ENCODE assay signal across 9 mouse cellular contexts in the genomic region with DNA sequence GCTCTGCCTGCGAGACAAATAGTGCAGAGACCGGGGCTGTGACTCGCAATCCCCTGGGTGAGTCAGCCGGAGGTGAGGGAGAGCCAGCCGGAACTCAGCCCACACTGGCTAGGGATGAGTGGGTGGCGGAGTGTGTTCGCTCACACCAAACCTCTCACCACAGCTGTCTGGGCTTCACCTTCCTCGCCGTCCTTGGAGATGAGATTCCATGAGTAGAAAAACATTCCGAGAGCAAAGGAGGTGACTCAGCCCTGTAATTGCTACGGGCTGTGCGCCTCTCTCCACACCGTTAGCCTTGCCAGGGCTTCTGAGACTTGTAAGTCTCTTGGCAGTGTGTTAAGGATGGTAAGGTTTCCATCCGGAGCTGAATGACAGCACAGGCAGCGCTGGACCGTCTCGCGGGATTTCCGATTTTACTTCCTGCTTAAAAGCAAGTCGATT.
DNase-seq lines count a peak whose midpoint lies in the region; ATAC-seq and TF ChIP-seq lines count a peak whose summit lies in the region.
"Had no signal": no experiment of that assay in that cellular context is flagged by ENCODE, and none has a peak within 500 bp of the region (broad histone marks: within the 10 kb centered on the region; RNA-seq: fewer than 3 reads in every experiment).

No protein-coding gene starts in this region.

- H3K27ac ChIP-seq in embryonic facial prominence, embryonic 13.5 days: no peak overlapping the region
- H3K27ac ChIP-seq in heart, embryonic 15.5 days: no peak overlapping the region
- H3K27ac ChIP-seq in stomach, postnatal 0 days (replicated peaks): no peak overlapping the region
- H3K27ac ChIP-seq in thymus, adult 2 months (ENCODE audit: control insufficient read depth, insufficient read depth, low read length): no peak overlapping the region
- H3K27ac ChIP-seq in layer of hippocampus, adult 2 months: no peak overlapping the region
- H3K27ac ChIP-seq in midbrain, embryonic 15.5 days: no peak overlapping the region

- no peak for TF ChIP-seq POLR2A in thymus, adult 2 months (IDR thresholded peaks at IDR 0.05; ENCODE audit: control insufficient read depth, extremely low read depth, insufficient read depth, low read length, poor library complexity)

- H3K4me2 ChIP-seq in embryonic facial prominence, embryonic 13.5 days: 0 out of 2 replicates have a peak overlapping the region, but pooled peaks have one; percentile 5
- H3K4me2 ChIP-seq in heart, embryonic 15.5 days: peak overlapping the region; percentile 49
- H3K4me2 ChIP-seq in stomach, postnatal 0 days (replicated peaks; ENCODE audit: low read depth): no peak overlapping the region
- no peak overlapping the region for H3K4me2 ChIP-seq in midbrain, embryonic 15.5 days

- no peak overlapping the region for H3K4me3 ChIP-seq in embryonic facial prominence, embryonic 13.5 days
- H3K4me3 ChIP-seq in heart, embryonic 15.5 days: peak overlapping the region; percentile 7
- H3K4me3 ChIP-seq in stomach, postnatal 0 days (ENCODE audit: low read depth, low read length): no peak overlapping the region
- H3K4me3 ChIP-seq in thymus, adult 2 months (ENCODE audit: control insufficient read depth, insufficient read depth, low read length): no peak overlapping the region
- H3K4me3 ChIP-seq in layer of hippocampus, adult 2 months: no peak overlapping the region
- no peak overlapping the region for H3K4me3 ChIP-seq in midbrain, embryonic 15.5 days
- H3K4me3 ChIP-seq: megakaryocyte, embryonic 14.5 days had no signal

- H3K4me1 ChIP-seq in embryonic facial prominence, embryonic 13.5 days: 0 out of 2 replicates have a peak, but pooled peaks cover 3% of the 10 kb centered on the region
- H3K4me1 ChIP-seq in heart, embryonic 15.5 days (replicated peaks): no peaks in the 10 kb centered on the region; the same call in 1 of the 2 replicates
- H3K4me1 ChIP-seq in stomach, postnatal 0 days (replicated peaks; ENCODE audit: control insufficient read depth, insufficient read depth): no peaks in the 10 kb centered on the region
- H3K4me1 ChIP-seq in thymus, adult 2 months (replicated peaks; ENCODE audit: control insufficient read depth, insufficient read depth, low read length): no peaks in the 10 kb centered on the region
- no peaks in the 10 kb centered on the region for H3K4me1 ChIP-seq in midbrain, embryonic 15.5 days
- H3K4me1 ChIP-seq: megakaryocyte, embryonic 14.5 days had no signal

- no peaks in the 10 kb centered on the region for H3K36me3 ChIP-seq in embryonic facial prominence, embryonic 13.5 days
- H3K36me3 ChIP-seq in heart, embryonic 15.5 days: no peaks in the 10 kb centered on the region
- H3K36me3 ChIP-seq in stomach, postnatal 0 days (ENCODE audit: control insufficient read depth, insufficient read depth, low read length): no peaks in the 10 kb centered on the region
- H3K36me3 ChIP-seq in thymus, adult 2 months (ENCODE audit: control insufficient read depth, insufficient read depth, low read length): no peaks in the 10 kb centered on the region
- no peaks in the 10 kb centered on the region for H3K36me3 ChIP-seq in midbrain, embryonic 15.5 days (replicated peaks)

- DNase-seq in lung, postnatal 10 days: peak; percentile 23
- no peak for DNase-seq in lung, adult 18-20 months
- DNase-seq in stomach, postnatal 0 days (ENCODE audit: low spot score): no peak
- DNase-seq in thymus, adult 2 months: no peak
- no peak for DNase-seq in layer of hippocampus, adult 2 months (ENCODE audit: low spot score in 2 of 2)

- H3K27me3 ChIP-seq in embryonic facial prominence, embryonic 13.5 days: no peaks in the 10 kb centered on the region
- H3K27me3 ChIP-seq in heart, embryonic 15.5 days: no peaks in the 10 kb centered on the region
- no peaks in the 10 kb centered on the region for H3K27me3 ChIP-seq in stomach, postnatal 0 days (ENCODE audit: control insufficient read depth, insufficient read depth, low read length)
- no peaks in the 10 kb centered on the region for H3K27me3 ChIP-seq in thymus, adult 2 months (ENCODE audit: control insufficient read depth, insufficient read depth, low read length)
- no peaks in the 10 kb centered on the region for H3K27me3 ChIP-seq in midbrain, embryonic 15.5 days (replicated peaks)

- no peak overlapping the region for H3K9ac ChIP-seq in embryonic facial prominence, embryonic 13.5 days
- 0 out of 2 replicates have a peak overlapping the region, but pooled peaks have one; percentile 11 for H3K9ac ChIP-seq in heart, embryonic 15.5 days
- no peak overlapping the region for H3K9ac ChIP-seq in stomach, postnatal 0 days (ENCODE audit: low read length)
- no peak overlapping the region for H3K9ac ChIP-seq in midbrain, embryonic 15.5 days

- no peak for TF ChIP-seq CTCF in stomach, postnatal 0 days (IDR thresholded peaks at IDR 0.05; ENCODE audit: low read depth)
- TF ChIP-seq CTCF in thymus, adult 2 months (IDR thresholded peaks at IDR 0.05; ENCODE audit: borderline replicate concordance, control insufficient read depth, extremely low read depth, insufficient read depth, low read length, poor library complexity): no peak
- no peak for TF ChIP-seq CTCF in layer of hippocampus, adult 2 months (conservative IDR thresholded peaks at IDR 0.05)

- 73% methylated on average over 20 of the region's 20 CpGs for WGBS in embryonic facial prominence, embryonic 13.5 days
- 48% methylated on average over 20 of the region's 20 CpGs for WGBS in heart, embryonic 15.5 days
- whole genome bisulfite sequencing in stomach, postnatal 0 days: 71% methylated on average over 20 of the region's 20 CpGs
- WGBS in thymus, adult 2 months: 89% methylated on average over 20 of the region's 20 CpGs
- 83% methylated on average over 20 of the region's 20 CpGs for WGBS in midbrain, embryonic 15.5 days

- no peak for ATAC-seq in embryonic facial prominence, embryonic 13.5 days (ENCODE audit: insufficient number of reproducible peaks, insufficient read depth, low FRiP score, low TSS enrichment, low read depth)
- ATAC-seq in heart, embryonic 15.5 days (replicated peaks; ENCODE audit: insufficient number of reproducible peaks, insufficient read depth, low FRiP score, low read depth): no peak
- peak; percentile 21; the same call in 1 of the 2 replicates for ATAC-seq in stomach, postnatal 0 days (ENCODE audit: low FRiP score, low TSS enrichment)
- no peak for ATAC-seq in midbrain, embryonic 15.5 days (replicated peaks)

- TF ChIP-seq EP300 in stomach, postnatal 0 days (optimal IDR thresholded peaks at IDR 0.05): no peak

- no peaks in the 10 kb centered on the region for H3K9me3 ChIP-seq in embryonic facial prominence, embryonic 13.5 days
- no peaks in the 10 kb centered on the region for H3K9me3 ChIP-seq in heart, embryonic 15.5 days (replicated peaks)
- H3K9me3 ChIP-seq in stomach, postnatal 0 days (ENCODE audit: control insufficient read depth, low read length): no peaks in the 10 kb centered on the region
- no peaks in the 10 kb centered on the region for H3K9me3 ChIP-seq in midbrain, embryonic 15.5 days

Comparison
In these comparisons a context has a peak if more than half of its experiments do, and no peak if none do; other contexts are left out.
1. H3K4me2 ChIP-seq: peak in embryonic facial prominence, embryonic 13.5 days (single experiment) and heart, embryonic 15.5 days (single experiment); none in stomach, postnatal 0 days (single experiment) and midbrain, embryonic 15.5 days (single experiment).